Mouse (Mus musculus) left cerebral cortex, adult 2 months (tissue): ENCODE data around the gene Cdcp2. TPM values are rescaled to one million over a fixed set of nuclear protein-coding genes. Genes with fewer than 3 reads are reported as not detected.
A peak's percentile ranks its signal among the peaks of the same experiment; 100 is the strongest.

Experiments used
- DNase-seq, 2 experiments: peaks; one replicate each; pipeline ENCODE4 v3.0.0; 2021 to 2022; ENCODE audit warnings: low spot score in 2 of 2, mixed read lengths in 1 of 2; ENCODE audit errors: extremely low spot score in 1 of 2
- H3K27ac ChIP-seq: fragments of 200-600 bp; 2 replicates; pipeline ENCODE4 v1.8.1; 2022
- H3K4me3 ChIP-seq: fragments of 200-600 bp; 2 replicates; pipeline ENCODE4 v1.8.1; 2022
- CTCF ChIP-seq: fragments of 200-600 bp; IDR thresholded peaks from 2 replicates; pipeline ENCODE4 v1.8.1; 2022; ENCODE audit warnings: antibody characterized with exemption, mild to moderate bottlenecking, moderate library complexity
- intact Hi-C: fragments of 180-260 bp; cut with DNase I; formaldehyde crosslinking; loops from one replicate; pipeline ENCODE4 v1.15.1; 2025
- long read RNA-seq, 2 experiments: library from polyadenylated mRNA; stranded (forward); transcript quantifications; one replicate each; pipeline ENCODE4 v2.0.0; 2021; ENCODE audit warnings: borderline mapping rate in 2 of 2
- total RNA-seq, 2 experiments: library from RNA; stranded (reverse); gene quantifications; 2 replicates each; pipeline ENCODE4 v1.2.3; 2021

Gene Cdcp2
- total RNA-seq: not detected
- long read RNA-seq, experiment 1: 0 reads
- long read RNA-seq, experiment 2: 0 reads

DNA sequence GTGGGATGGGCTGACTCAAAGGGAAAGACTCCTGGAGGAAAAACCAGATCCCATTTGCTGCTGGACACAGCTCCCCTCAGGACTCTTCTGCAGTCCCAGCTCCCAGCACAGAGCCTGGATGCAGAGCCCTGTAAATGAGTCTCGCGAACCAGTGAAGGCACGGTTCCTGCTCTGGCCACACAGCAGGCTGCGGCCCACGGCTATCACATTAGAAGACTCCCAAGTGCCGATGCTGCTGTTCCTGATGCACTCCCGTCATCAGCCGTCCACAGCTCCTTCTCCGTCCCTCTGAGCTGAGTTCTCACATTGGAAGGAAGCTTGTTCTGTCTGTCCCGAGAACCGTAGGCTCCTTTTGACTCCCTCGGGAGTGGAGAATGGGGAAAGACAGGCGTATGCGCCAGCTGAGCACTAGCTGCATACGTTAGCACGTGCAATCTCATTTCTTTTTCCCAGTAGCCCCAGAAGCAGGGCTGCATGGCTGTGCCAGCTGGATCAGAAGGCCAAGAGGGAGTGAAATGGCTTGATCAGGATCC lies at the start of gene Cdcp2:
TSS of gene Cdcp2 (plus strand) at position 51 of the 533 bp plus-strand sequence.
- no peak within 1 kb of the TSS for H3K4me3 ChIP-seq
- no peak within 1 kb of the TSS for H3K27ac ChIP-seq
- TF ChIP-seq CTCF: no peak
- intact Hi-C loops: no loop called here
- DNase-seq: no peak

DNA sequence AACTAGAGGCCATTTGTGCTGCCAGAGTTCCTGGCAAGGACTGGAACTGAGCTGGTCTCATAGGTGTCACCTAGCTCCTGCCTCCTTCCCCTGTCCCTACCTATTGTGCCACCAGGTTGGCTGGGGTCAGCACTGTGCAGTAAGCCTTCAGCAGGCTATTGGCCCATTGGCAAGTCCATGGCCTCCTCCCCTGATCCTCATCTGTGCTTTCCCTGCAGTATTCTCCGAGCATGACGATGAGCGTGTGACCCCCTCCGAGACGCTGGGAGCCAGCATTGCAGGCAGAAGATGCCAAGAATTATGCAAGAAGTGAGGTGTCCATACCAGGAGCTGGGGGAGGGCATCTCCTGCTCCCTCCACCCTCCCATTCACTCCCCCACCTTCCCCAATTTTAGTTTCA lies 48.9 kb upstream of the Cdcp2 start:
- no peak for DNase-seq
- intact Hi-C loops: no loop called here

DNA sequence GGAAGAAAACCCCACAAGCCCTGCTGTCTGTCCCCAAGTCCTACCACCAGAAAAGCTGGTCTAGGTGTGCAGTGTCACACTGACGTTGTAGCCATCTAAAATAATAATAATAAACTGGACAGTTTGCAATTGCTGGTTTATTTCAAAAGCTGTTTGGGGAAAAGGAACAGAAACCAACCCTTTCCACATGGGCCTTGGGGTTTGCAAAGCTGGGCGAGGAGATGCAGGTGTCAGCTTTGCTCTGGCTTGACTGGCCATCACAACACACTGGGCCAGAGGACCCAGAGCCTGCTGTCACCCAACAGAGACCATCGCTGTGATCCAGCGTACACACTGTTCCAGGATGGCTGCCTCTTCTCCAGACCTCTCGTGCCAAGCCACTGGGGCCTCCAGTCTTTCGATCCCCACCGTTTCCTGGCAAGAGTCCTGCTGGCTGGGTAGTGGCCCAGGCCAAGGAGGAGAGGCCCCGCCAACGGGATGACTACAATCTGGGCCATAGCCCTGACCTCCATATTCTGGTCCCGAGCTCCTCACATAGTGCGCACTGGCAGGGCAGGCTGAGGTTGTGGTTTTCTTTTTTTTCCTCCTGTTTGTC lies 48.0 kb upstream of the Cdcp2 start:
- H3K27ac ChIP-seq: 0 out of 2 replicates have a peak overlapping the region, but pooled peaks have one; percentile 3
- no peak overlapping the region for H3K4me3 ChIP-seq
- TF ChIP-seq CTCF: no peak
- intact Hi-C loops: no loop called here
- no peak for DNase-seq

More for the DNA sequence above, 48.9 kb upstream of the Cdcp2 start:
- no peak for TF ChIP-seq CTCF
- no peak overlapping the region for H3K4me3 ChIP-seq
- H3K27ac ChIP-seq: peak overlapping the region; percentile 32; the same call in 1 of the 2 replicates

DNA sequence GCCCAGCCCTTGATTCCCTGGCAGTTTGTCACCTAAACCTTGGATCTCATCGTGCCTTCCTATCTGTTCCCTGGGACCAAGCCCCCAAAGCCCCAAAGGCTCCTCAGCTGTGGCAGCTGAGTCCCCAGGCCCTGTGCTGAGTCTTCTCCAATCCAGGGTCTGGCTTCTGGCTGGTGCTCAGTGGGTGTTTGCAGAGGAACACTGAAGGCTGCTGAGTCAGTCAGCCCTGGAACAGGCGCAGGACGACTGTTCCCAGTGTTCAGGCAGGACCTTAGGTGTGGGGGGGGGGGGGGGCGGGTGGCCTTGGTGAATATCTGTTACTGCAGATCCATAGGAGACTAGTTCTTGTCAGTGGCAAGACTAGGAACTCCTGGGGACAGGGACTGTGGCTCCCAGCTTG lies 44.8 kb upstream of the Cdcp2 start:
- no peak overlapping the region for H3K4me3 ChIP-seq
- TF ChIP-seq CTCF: no peak
- DNase-seq: no peak
- intact Hi-C loops: loop anchor here (5.0 kb wide), 1 partner anchor 215 kb away; no protein-coding TSS in a partner anchor
- H3K27ac ChIP-seq: peak overlapping the region; percentile 71

DNA sequence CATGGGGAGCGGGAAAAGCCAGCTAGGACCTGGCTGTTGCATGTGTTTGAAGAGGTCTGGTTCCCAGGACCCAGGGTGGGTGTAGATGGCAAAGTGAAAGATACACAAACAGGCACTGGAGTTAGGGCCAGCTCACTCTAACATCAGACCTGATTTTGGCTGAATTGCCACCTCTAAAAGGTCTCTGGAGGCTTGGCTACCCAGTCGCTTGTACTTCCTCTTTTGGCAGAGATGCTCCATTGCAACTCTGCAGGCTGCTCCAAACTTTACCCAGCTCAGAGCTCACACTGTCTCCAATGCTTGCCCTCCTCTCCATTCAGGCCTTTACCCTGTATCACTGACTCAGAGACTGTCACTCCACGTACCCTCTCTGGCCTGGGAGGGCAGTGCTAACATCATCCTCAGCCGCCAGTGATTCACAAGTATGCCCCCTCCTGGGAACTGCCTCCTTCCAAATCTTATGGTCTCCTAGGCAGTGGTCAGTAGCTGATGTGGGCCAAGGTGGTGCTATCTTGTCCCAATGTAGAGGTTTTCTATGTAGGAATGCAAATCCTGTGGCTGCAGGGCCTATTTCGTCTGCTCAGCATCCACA lies 43.6 kb upstream of the Cdcp2 start:
- intact Hi-C loops: loop anchor here (5.0 kb wide), 1 partner anchor 216 kb away; no protein-coding TSS in a partner anchor
- no peak overlapping the region; the same call in 1 of the 2 replicates for H3K27ac ChIP-seq
- DNase-seq: no peak

DNA sequence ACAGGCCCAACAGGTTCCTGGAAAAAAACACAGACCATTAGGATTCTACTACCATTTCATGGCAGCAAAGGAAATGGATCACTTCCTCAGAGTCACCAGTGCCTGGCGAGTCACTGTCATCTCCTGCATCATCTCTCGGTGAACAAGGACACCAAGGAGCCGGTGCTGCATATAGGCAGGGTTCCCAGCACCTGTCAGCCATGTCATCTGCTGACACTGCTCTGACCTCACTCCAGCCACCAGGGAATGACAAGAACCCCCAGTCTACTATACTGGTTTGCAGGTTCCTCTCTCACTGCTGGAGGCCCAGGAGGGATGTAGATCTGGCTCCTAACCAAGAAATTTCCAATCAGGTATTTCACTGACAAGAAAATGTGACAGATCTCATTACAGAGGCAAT lies 40.6 kb upstream of the Cdcp2 start:
- H3K4me3 ChIP-seq: no peak overlapping the region
- no peak overlapping the region for H3K27ac ChIP-seq
- intact Hi-C loops: no loop called here
- TF ChIP-seq CTCF: no peak
- DNase-seq: no peak

More for the DNA sequence above, 43.6 kb upstream of the Cdcp2 start:
- no peak overlapping the region for H3K4me3 ChIP-seq
- TF ChIP-seq CTCF: no peak

DNA sequence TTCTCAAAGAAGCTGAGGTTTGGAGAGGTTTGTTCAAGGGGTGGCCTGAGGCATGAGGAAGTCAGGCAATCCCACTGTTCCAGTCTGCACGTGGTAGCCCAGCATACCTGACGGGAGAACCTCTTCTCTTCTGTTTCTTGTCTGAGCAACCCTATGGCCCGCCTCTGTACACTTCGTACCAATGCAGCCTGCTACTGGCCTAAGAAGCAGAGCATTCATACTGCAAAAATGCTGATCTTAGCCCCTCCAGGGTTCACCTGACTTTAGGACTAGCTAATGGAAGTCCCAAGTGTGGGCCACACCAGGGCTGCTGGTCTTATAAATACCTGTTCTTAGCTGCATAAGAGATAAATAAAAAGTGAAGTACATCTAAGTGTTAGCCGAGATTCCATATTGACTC lies 38.3 kb upstream of the Cdcp2 start:
- no peak overlapping the region for H3K27ac ChIP-seq
- TF ChIP-seq CTCF: no peak
- intact Hi-C loops: no loop called here

DNA sequence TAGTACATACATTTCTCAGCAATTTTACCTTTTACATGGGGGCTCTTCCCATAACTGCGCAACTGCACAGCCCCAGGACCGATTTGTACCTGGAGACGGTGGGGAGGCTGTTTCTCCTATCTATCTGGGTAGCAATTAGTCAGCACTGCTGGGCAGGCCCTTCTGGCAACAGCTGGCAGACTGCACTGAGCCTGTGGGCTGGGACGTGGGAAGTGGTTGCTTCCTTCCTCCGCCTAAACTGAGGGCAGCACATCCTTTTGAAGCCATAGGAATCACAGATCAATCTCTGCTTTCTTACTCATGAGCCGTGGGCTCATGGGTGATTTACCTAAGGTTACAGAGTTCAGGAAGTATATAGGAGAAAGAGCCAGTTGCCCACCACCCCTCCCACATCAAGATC lies 37.9 kb upstream of the Cdcp2 start:
- intact Hi-C loops: no loop called here

More for the DNA sequence above, 38.3 kb upstream of the Cdcp2 start:
- DNase-seq: no peak
- no peak overlapping the region for H3K4me3 ChIP-seq

DNA sequence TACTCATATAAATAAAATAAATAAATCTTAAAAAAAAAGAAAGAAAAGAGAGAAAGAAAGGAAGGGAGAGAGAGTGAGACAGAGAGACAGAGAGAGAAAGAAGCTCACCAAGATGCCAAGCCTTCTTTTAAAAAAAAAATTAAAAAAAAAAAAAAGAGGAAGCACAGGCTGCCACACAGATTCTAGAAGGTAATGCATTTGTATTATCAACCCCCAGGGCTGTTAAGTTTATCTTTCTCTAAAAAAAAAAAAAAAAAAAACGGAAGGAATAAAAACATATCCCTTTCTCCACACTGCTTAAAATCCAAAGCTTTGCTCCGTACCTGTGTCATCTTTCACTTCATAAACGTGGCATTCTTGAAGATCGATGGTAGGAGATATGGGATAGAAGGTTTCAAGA lies 35.1 kb upstream of the Cdcp2 start:
- intact Hi-C loops: no loop called here
- TF ChIP-seq CTCF: no peak
- Histone ChIP-seq H3K4me3 (no peak overlapping the region), H3K27ac (no peak overlapping the region)
- no peak for DNase-seq

More for the DNA sequence above, 37.9 kb upstream of the Cdcp2 start:
- DNase-seq: no peak
- H3K27ac ChIP-seq: no peak overlapping the region
- no peak for TF ChIP-seq CTCF
- no peak overlapping the region for H3K4me3 ChIP-seq

DNA sequence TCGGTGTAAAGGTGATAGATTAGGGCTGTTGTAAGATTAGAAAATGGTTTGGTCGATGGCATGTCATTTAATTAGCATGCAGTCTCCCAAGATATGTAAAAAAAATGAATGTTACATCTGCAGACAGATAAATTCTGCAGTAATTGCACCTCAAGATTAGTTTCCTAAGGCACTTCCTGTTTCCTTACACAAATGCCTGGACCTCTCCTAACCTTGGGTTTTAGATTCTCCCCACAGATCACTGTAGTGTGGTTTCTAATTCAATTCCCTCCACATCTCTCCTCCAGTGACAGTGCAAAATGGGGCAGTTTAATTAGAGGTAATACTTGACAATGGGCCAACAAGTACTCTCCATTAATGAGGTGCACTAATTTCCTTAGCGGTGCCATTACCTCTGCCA lies 33.5 kb upstream of the Cdcp2 start:
- intact Hi-C loops: no loop called here
- H3K27ac ChIP-seq: no peak overlapping the region
- DNase-seq: no peak
- no peak for TF ChIP-seq CTCF
- H3K4me3 ChIP-seq: no peak overlapping the region

DNA sequence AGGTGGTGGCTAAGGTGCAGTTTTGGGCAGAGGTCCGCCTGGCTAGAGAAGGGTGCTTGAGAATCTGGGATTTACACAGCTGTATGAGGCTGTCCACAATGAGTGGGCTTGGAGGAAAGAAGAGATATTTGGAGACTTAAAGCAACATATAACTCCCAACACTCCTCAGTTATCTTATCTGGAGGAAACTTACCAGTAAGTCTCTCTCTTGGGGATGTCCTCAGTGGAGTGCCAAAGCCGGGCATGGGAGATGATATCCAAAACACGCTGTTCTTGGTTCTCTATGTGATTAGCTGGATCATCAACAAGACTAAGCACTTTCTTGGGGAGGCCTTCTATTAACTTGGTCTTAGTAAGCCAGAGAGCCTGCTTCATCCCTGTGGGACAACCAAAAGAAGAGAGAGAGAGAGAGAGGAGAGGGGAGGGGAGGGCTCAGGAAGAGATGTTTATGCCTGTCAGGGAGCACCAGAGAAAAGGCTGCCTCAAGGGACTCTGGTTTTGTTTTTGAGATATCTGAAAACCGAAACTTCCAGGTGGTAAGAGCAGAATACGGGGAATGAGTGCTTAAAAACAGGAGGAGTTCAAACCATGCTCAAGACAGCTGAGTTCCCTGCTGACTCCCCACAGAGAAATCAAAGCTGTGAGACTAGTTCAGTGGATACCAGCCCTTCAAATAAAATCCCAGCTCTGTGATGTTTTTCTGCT lies 32.1 kb upstream of the Cdcp2 start:
- intact Hi-C loops: loop anchor here (5.0 kb wide), 1 partner anchor 227 kb away; no protein-coding TSS in a partner anchor

More for the DNA sequence above, 32.1 kb upstream of the Cdcp2 start:
- no peak overlapping the region for H3K4me3 ChIP-seq
- DNase-seq: no peak
- H3K27ac ChIP-seq: no peak overlapping the region
- TF ChIP-seq CTCF: no peak
